Mouse (Mus musculus) T-helper 1 cell (primary cell): Measurements from ENCODE around the gene Dclk2.

ENCODE experiments used
- in situ Hi-C: fragments of 300-600 bp; cut with MboI, MseI; formaldehyde crosslinking; loops from one replicate; pipeline ENCODE4 v1.15.1; 2025; ENCODE audit warnings: high pct_unique_total_duplicates

Dclk2 gene

DNA sequence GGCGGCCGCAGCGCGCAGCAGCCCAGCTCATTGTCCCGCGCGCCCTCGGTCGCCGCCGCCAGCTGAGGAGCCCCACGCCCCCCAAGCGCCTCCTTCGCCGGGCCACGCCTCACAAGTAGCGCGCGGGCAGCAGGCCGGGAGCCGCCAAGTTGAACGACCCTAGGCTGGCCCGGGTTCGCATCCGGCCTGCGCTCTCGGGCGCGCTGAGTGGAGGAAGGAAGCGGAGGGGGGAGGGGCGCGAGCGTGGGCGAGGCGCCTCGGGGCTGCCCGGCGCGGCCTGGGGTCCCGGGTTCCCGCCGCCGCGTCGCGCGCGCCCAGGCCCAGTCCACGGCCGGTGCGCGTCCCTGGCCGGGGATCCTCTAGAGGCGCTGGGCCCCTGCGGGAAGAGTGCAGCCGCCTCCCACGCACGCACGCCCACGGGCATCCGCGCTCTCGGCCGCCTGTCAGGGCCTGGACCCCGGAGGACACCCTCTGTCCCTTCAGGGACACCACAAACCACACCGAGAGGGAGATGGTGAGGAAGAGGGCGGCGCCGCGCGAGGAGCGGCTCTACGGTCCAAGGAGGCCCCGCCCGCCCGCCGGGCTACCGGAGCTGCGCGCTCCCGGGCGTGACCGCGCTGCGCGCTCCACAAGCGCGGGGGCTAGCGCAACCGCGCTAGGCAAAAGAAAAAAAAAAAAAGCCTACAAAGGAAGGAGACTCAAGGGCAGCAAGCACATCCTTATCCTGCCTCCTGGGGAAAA is at the start of gene Dclk2:
Gene Dclk2, minus strand, starts transcription at position 510 of the 741 bp plus-strand sequence.
- in situ Hi-C loops: no loop called here

DNA sequence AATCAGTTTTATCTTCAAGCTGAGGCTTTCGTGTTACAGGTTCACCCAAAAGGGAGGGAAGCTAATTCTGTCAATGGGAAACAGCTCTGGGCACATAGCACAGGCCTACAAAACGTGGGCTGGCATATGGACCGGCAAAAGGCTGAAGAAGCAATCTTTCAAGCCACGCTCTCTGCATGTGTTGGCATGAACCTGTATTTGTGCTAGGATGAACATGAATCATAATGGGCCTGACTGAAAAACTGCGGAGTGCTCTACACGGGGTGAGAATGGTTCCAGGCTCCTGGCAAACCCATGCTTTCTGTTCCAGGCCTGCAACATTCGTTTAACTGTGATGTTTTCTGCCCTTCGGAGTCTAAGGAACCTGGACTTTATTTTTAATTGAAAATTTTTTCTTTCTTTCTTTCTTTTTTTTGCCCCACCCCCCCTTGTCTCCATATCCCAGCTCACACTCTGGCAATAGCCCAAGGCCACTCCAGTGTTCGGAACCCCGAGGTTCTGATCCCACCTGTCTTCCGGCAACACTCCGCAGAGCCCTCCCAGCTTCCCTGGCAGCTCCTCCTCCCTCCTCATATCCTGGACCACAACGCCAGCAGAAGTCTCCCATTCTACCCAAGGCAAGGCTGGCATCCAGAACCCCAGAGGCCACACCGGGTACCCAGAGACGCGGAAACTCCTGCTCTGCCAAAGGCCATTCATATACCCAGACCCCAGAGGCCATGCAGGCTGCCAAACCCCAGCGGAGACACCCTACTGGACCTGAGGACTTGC is 42.2 kb upstream of the Dclk2 start:
- in situ Hi-C loops: no loop called here

DNA sequence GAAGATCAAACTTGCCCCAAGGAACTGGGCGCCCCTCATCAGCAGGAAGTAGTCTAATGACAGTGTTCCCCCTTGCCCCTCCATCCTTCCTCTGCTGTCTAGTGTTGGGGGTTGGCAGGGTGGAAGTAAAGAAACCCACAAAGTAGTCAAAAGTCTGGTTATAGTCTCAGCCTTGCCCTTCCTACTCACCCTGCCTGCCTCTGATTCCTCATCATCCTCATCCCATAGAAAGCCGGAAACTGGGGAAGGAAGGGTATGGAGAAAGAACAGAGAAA is 40.7 kb upstream of the Dclk2 start:
- in situ Hi-C loops: no loop called here

DNA sequence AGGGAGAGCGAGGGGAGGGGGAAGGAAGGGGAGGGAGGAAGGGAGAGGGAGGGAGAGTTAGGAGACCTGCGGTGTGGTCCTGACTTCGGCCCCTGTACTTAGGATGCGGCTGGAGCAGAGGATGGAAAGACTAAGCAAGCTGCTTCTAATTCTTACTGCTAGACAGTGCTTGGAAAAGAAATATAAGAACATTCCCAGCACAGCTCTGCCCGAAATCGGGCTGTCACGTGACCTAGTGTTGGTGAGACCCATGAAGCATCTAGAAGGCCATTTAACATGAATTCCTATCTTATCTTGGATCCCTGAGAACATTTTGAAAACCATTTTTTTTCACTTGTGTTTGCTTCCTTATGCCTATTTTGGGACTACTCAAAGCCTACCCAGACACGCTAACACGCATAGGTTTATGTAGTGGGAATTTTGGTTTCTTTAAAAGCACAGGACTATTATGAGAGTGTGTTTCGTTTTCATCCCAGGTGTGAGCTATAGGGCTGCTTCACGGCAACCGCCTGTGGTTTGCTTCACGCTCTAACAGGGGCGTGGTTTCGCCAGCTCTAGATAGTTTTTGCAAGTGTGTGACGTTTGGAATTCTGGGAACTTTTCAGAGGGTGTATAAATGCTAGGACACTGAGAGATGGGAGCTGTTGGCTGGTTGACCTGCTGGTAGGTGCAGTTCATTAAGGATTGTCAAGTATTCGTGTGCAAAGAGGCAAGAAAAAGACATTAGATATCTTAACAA is 40.2 kb upstream of the Dclk2 start:
- in situ Hi-C loops: no loop called here

DNA sequence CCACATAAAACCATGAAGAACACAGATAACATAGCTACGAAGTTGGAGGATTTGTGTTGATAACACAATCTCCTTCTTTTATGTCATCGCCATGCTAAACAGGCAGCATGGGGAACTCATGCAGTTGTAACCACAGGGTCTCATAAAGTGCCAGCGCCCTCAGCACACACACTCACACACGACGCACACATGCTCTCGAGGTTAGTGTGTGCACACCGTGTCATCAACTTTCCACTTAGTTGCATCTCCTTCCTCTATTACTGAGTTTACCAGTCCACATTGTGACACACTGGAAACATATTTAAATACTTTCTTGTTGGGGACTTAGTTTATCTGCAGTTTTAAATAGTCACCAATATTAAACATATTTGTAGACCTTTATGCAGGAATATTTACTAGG is 38.4 kb upstream of the Dclk2 start:
- in situ Hi-C loops: no loop called here

DNA sequence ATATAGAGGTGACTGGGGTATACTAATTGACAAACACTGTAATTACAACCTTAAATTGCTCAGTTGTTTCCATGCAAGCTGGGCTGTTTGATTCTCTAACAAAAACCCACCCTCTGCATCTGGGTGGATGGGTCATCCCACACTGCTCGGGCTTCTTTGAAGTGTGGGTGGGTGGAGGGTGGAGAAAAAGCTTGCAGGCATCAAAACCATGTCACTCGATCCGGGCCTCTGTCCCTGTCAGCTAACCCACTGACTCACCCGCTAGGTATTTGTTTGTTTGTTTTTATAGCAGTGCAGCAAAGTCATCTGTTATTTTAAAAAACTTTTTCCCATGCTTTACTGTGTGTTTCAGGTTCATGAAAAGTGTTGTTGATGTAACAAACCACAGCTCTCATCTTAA is 34.7 kb upstream of the Dclk2 start:
- in situ Hi-C loops: no loop called here

DNA sequence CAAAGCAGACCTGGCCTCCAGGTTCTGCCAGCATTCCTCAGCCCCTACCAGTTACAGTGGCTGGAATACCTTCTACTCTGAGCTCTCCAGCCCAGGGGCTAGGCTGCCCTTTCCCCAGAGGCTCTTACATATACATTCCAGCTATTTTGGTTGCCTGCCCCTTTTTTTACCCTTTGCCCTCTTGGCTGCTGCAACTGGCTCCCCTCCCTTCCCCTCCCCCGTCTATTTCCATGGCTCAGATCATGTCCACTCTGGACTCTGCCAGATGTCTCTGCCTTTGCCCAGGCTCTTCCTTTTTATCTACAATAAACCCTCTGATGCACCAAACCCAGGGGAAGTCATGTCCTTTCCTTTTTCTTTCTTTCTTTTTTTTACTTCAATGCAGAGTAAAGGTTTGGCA is 33.9 kb upstream of the Dclk2 start:
- in situ Hi-C loops: no loop called here

DNA sequence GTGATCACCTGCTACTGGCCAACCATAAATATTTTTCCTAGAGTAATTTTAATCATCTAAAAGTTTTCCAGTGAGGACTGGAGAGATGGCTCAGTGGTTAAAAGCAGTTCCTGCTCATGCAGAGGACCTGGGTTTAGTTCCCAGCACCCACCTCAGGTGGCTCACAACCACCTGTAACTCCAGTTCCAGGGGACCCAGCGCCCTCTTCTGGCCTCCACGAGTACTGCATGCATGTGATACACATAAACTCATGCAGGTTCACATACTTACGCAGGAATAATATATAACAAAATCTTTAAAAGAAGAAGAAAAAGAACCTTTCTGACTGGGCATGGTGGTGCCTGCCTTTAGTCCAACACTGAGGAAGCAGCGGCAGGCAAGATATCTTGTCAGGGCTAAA is 33.2 kb upstream of the Dclk2 start:
- in situ Hi-C loops: no loop called here

DNA sequence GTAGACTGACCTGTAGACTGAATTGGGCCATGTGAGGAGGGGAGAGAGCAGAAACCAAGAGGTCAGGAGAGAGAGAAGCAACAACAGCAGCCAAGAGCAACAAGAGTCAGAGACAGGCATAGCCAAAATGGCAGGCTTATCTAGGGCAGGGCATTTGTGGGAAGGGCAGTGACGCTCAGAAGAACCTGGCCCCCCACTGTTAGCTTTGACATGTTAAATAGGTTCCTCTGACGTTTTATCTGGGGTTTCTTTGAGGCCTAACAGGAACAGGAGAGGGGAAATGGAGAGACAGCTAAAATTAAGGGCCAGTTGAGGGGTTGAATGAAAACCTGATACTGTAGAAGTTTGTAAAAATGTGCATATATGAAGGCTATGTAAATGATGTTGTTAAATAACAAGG is 30.0 kb upstream of the Dclk2 start:
- in situ Hi-C loops: no loop called here

DNA sequence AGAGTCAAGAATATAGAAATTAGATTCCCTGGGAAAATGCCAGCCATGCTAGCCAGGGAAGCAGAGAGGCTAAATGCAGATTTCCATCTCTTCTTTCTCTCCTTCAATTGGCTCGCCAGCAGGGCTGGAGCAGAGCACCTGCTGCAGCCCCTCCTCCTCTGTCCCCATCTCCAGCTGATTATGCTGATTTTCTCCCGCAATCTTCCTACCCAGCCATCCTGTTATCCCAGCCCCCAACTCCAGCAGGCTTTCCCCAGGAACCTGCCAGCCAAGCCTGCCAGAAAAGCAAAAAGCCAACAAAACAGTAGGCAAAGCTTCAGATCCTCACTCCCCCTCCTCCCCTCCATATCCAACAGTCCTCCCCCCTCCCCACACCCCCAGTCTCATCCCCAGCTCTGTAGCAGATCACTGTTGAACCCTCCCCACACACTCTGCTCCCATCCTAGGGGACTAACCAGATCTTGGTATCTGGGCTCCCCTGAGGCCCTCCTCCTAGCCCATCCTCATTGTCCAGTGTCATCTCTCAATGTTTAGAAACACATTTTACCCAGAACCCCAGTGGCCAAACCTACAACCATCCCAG is 15.7 kb upstream of the Dclk2 start:
- in situ Hi-C loops: no loop called here

DNA sequence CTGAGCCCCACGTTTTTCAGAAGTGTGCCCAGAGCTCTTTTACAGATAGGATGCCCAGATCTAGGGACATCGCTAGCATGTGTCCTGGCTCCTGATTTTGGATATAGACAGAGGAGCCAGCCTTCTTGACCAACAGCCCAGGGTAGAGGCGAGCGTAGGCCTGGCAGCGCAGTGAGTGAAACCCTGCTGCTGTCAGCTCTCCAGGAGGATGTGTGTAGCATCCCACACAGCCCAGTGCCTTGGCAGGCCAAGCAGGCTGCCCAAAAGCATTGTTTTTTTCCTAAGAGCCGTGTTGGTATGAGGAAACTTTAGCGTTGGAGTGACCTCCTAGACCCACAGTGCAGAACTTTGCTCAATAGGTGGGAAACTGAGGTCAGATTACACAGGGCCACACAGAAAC is 12.8 kb upstream of the Dclk2 start:
- in situ Hi-C loops: no loop called here

DNA sequence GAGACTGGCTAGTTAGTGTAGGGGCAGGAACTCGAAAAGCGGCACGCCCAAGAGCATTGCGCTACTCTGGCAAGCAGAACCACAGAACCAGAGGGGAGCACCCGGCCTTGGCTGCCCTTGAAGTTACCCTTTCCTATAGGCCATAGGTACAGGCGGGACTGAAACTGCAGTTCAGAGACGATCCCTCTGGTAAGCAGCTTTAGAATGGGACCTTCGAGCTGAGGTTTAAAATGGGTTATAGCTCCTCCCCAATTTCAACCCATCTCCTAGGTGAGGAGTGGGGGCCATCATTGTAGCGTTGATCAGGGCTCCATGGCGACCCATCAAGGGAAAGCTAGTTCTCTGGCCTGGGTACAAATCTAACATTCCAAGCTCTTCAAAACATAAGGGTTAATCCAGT is 3.0 kb upstream of the Dclk2 start:
- in situ Hi-C loops: no loop called here

DNA sequence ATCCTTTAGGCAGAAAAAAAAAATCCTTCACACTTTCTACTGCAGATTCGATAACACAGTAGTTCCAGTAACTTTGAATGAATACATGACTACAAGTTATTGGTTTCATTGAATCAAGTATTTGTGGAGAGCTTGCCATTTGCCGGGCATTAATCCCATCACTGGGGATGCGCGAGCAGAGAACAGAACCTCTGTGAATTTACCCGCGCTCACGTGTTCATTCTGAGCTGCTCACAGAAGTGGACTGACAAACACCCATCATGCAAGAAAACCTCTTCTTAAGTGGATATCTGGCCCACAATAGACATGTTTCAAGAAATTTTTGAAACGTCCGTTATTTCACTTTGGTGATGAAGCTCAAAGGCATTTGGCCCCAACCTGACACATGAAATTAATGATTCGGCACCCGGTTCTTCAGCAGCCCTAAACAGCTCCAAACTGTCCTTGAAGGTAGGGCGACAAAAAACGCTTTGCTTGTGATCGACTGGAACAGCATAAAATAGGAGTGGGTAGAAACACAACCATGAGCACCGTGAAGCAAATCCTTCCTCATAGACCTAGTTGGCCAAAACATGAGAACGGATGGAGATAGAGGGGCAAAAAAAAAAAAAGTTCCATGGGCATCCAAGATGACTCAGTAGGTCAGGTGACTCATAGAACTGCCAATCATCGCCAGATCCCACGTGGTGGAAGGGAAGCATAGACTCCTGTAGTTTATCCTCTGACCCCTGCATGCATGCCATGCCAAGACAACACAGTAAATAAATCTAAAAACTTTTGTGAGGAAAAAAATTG is 726 bp upstream of the Dclk2 start:
- in situ Hi-C loops: no loop called here

DNA sequence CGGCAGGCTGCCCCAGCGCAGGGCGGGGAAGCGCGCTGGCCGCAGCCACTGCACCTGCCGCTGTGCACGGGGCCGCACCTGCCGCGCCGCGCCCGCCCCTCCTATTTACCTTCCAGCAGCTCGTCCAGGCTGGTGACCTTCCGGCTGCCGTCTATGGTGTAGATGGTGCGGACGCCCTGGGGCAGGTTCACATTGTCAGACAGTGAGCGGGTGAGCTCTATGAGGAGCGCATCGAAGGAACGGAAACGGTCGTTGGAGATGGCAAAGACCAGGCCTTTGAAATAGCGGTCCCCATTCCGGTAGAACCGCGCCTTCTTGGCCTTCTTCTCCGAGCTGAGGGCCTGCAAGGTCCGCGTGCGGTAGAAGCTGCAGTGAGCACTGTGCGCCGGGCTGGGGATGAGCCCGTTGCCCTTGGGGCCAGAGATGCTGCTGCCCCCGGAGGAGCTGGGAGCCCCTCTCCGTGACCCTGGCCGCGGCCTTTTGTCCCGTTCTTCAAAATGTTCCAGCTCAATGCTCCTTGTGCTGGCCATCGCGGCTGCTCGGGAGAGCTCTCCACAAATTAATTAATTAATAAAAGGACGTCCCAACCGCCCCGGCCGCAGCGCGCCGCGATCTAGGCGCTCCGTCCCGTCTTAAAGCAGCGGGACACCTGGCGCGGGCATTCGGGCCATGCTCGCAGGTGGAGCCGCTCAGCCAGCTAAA is 860 bp downstream of the Dclk2 start:
- in situ Hi-C loops: no loop called here

DNA sequence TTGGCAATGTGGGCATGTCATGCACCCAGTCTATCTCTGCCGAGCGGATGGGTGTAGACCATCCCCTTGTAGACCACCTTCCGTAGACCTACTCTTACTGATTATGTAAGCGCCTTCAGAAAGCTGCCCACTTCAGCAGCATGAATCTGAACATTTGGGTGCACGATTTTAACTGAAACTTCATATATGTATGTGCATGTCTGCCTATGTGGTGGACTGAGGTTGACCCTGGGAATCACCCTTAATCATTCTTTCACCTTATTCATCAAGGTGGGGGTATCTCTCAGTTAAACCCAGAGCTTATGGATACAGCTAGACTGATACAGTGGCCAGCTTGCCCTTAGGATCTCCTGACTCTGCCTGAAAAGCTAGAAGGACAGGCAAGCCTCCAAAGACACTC is 3.6 kb downstream of the Dclk2 start:
- in situ Hi-C loops: no loop called here

DNA sequence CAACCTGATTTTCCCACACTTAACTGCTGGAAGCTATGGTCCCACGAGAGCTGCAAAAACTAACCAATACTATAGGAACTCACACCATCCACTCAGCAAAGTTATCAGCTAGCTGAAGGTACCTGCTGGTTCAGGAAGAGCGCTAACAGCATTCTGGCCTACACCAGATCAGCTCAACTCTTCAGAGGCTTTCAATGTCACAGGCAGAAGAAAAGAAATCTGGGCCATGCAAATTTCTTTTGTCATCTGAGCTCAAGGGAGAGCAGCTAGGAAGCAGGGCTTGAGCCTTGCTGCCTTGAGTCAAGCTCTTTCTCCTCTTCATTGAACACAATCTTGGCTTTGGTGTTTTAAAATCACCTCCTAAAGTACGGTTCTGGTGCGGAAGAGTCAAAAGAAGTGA is 4.0 kb downstream of the Dclk2 start:
- in situ Hi-C loops: no loop called here

DNA sequence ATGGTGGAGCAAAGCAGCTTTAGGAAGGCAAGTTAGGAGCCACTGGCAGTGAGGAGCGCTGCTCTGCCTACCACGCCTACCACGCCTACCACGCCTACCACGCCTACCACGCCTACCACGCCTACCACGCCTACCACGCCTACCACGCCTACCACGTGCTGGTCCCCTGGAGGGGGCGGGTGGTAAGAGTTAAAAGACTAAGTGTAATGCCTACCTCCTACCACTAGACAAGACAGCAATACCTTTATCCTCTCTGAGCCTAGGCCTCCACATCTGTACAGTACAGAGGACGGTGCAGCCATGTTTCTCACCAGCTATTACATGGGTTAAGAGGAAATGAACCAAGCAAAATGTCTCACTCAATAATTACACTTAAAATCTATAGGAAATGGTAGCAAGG is 5.4 kb downstream of the Dclk2 start:
- in situ Hi-C loops: no loop called here

DNA sequence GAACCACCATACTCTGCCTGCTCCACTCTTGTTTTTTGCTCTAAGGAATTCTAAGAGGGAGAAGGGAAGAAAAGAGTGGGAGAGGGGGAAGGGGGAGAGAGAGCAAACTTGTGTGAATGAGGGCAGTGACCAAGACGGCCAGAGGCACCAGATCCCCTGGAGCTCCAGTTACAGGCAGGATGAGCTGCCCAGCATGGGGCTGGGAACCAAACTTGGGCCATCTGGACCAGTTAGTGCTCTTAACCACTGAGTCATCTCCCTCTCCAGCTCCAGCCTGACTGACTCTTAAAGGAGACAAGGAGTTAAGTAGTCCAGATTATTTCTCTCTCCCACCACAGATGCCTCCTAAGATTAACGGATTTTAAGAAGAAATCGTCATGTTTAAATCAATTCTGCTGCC is 6.3 kb downstream of the Dclk2 start:
- in situ Hi-C loops: no loop called here

DNA sequence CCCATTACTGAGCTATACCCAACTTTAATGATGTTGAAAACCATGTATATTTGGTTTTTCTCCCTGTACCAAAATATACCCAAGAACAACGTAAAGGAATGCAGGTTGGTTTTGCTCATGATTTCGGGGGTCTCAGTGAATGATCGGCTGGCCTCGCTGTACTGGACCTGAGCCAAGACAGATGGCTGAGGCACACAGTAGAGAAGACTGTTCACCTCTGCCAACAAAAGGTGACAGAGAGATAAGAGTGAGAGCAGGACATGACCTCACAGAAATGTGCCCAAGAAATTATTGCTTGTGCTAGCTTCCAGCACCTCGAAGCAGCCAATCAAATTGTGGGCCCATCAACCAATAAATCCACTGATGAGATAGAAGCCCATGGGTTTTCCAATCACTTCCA is 22.3 kb downstream of the Dclk2 start:
- in situ Hi-C loops: no loop called here

DNA sequence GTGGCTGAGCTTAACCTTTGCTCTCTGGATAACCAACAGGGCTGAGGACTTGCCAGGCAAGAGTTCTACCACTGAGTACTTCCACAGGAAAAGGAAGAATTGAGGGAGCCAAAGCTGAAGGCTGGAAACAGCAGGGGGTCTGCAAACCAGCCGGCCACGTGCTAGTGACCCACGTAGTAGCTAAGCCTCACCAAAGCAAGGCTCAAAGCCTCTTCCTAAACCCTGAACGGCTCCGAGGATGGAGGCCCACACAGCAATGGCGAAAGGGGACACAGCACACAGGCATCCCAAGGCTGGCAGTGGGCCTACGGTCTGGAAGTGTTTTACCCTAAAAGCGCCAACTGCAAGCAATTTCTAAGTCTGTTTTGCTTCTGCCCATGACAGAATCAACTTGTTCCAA is 23.1 kb downstream of the Dclk2 start:
- in situ Hi-C loops: no loop called here

DNA sequence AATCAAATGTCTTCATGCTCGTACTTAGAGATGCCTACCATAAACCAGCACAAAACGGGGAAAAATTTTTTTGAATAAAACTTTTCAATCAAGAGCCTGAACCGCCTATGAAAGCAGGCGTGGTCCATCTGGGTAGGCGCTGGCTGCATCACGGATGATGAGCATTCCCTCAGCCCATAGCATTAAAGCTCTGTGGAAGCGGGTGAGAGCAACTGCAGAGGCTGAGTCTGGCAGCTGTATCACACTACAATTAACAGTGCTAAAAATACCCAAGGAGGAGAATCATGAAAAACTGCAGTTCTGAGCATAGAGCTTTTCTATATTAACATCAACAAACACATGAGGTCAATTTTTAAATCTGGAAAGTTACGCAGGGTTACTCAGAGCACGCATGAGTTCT is 23.6 kb downstream of the Dclk2 start:
- in situ Hi-C loops: no loop called here
